Mouse (Mus musculus) liver, embryonic 13.5 days (tissue): ENCODE data around the gene Thg1l. TPM values are rescaled to one million over a fixed set of nuclear protein-coding genes. Genes with fewer than 3 reads are reported as not detected.
A peak's percentile ranks its signal among the peaks of the same experiment; 100 is the strongest.

Experiments
- ATAC-seq: fragments of 200-750 bp; cut with Nextera tagmentation; 2 replicates; pipeline ENCODE4 v1.8.0; 2017; ENCODE audit warnings: low read depth, mild to moderate bottlenecking, moderate number of reproducible peaks, moderate library complexity
- DNase-seq: peaks from one replicate; pipeline ENCODE4 v3.0.0; 2022
- H3K27ac ChIP-seq: fragments of 300-500 bp; sonication (generic); 2 replicates; pipeline ENCODE4 v1.5.1; 2015; ENCODE audit warnings: moderate library complexity, mild to moderate bottlenecking, inconsistent platforms
- H3K27me3 ChIP-seq: fragments of 300-500 bp; sonication (generic); 2 replicates; pipeline ENCODE4 v1.6.1; 2015; ENCODE audit warnings: mild to moderate bottlenecking, inconsistent platforms
- H3K36me3 ChIP-seq: fragments of 300-500 bp; sonication (generic); 2 replicates; pipeline ENCODE4 v1.6.1; 2015; ENCODE audit warnings: mild to moderate bottlenecking, inconsistent platforms
- H3K4me1 ChIP-seq: fragments of 300-500 bp; sonication (generic); replicated peaks from 2 replicates; pipeline ENCODE4 v1.6.1; 2015; ENCODE audit warnings: inconsistent platforms
- H3K4me2 ChIP-seq: fragments of 300-500 bp; sonication (generic); 2 replicates; pipeline ENCODE4 v1.6.1; 2015; ENCODE audit warnings: inconsistent platforms, mild to moderate bottlenecking, moderate library complexity
- H3K4me3 ChIP-seq: fragments of 300-500 bp; sonication (generic); replicated peaks from 2 replicates; pipeline ENCODE4 v1.5.1; 2015; ENCODE audit warnings: mild to moderate bottlenecking, inconsistent platforms
- H3K9ac ChIP-seq: fragments of 300-500 bp; sonication (generic); 2 replicates; pipeline ENCODE4 v1.6.1; 2015; ENCODE audit warnings: mild to moderate bottlenecking, inconsistent platforms
- H3K9me3 ChIP-seq: fragments of 300-500 bp; sonication (generic); replicated peaks from 2 replicates; pipeline ENCODE4 v1.6.1; 2016; ENCODE audit warnings: inconsistent platforms
- WGBS: fragments of 180-500 bp; shearing (Covaris S2); methylation state at CpG from one replicate; pipeline ENCODE4 v1.1.7; 2015; ENCODE audit not compliant: insufficient replicate concordance; 5-methylcytosine and 5-hydroxymethylcytosine counted together
- polyA plus RNA-seq: library from polyadenylated mRNA; unstranded; fragments of >200 nt; fragmentation: Nextera tagmentation; extraction: Ambion mirVana; gene quantifications from 2 replicates; pipeline ENCODE4 v1.2.1, GENCODE M21; 2015

The Thg1l gene
- polyA plus RNA-seq, 1 experiment from 2014 or later: 10.3 TPM

DNA sequence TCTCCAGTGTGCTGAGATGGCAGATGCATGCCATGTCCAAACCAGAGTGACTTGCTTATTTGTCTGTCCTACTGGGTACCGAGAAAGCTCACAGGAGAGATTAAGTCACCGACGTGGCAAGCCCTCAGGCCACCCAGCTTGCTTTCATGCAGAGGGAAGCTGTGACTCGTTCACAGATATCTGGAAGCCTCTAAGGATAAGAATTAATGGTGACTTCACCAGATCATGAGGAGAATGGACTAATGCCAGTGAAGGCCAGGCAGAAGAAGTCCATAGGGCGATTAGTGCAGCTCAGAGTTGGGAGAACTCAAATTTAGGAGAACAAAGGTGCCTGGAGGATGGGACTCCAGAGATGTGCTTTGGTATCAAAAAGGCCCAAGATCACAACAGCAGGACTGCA is 27.8 kb downstream of the Thg1l start:
- ATAC-seq: no peak
- 56% methylated on average over 5 of the region's 5 CpGs for WGBS

DNA sequence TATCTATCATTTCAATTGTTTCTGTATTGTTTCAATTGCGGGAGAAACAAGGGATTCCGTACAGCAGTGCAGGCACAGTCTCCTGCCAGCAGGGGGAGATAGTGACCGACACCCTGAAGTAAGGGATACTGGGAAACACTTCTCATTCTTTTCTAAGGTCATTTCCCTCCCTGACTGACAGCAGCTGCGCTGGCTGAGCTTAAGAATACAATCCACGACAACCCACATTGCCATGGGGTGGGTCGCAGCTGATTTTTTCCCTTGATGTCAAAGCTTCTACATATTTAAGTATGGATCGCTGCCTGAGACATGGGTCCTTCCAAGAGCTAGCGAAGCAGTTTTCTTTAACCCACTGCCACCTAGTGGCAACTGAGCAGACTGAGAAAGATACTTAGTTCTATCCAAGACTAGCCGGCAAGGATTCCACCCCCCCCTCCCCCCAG is 28.6 kb downstream of the Thg1l start:
- Histone ChIP-seq H3K4me2 (peak overlapping the region; percentile 71), H3K27ac (no peak overlapping the region), H3K9ac (peak overlapping the region; percentile 64), H3K27me3 (peaks cover 8% of the 10 kb centered on the region; the same call in 1 of the 2 replicates), H3K36me3 (peaks cover 10% of the 10 kb centered on the region), H3K4me1 (peaks cover 5% of the 10 kb centered on the region), H3K4me3 (peak overlapping the region; percentile 58), H3K9me3 (no peaks in the 10 kb centered on the region)
- under 1% methylated on average over 9 of the region's 9 CpGs for WGBS
- ATAC-seq (peak; percentile 79), DNase-seq (peak; percentile 73)

More for the DNA sequence above, 27.8 kb downstream of the Thg1l start:
- Histone ChIP-seq H3K4me1 (peaks cover 4% of the 10 kb centered on the region), H3K4me3 (no peak overlapping the region), H3K4me2 (no peak overlapping the region), H3K27ac (no peak overlapping the region), H3K27me3 (peaks cover 6% of the 10 kb centered on the region; the same call in 1 of the 2 replicates), H3K36me3 (peaks cover 11% of the 10 kb centered on the region), H3K9ac (no peak overlapping the region), H3K9me3 (no peaks in the 10 kb centered on the region)
- DNase-seq: no peak

DNA sequence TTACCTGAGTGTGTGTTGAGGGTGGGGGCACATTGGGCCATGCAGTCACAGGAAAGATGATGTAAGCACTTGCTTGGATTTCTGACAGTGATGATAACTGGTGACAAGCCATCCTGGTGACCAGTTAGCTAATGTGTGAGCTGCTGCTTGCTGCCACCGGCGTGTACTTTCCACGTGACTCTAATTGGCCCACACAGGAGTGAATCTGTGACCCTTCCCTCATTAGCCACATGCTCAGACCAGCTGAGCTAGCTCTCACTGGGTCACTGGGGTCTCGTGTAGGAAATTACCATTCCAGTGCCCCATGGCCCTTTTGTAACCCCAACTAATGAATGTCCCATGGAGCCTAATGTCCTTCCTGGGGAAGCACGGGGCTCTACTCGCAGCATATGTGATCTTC is 29.9 kb downstream of the Thg1l start:
- Histone ChIP-seq H3K4me1 (peaks cover 8% of the 10 kb centered on the region), H3K9ac (no peak overlapping the region), H3K27me3 (peaks cover 8% of the 10 kb centered on the region; the same call in 1 of the 2 replicates), H3K36me3 (peaks cover 5% of the 10 kb centered on the region; the same call in 1 of the 2 replicates), H3K27ac (no peak overlapping the region), H3K4me3 (no peak overlapping the region), H3K4me2 (no peak overlapping the region), H3K9me3 (no peaks in the 10 kb centered on the region)
- ATAC-seq (no peak), DNase-seq (no peak)
- WGBS: 67% methylated on average over 6 of the region's 6 CpGs

DNA sequence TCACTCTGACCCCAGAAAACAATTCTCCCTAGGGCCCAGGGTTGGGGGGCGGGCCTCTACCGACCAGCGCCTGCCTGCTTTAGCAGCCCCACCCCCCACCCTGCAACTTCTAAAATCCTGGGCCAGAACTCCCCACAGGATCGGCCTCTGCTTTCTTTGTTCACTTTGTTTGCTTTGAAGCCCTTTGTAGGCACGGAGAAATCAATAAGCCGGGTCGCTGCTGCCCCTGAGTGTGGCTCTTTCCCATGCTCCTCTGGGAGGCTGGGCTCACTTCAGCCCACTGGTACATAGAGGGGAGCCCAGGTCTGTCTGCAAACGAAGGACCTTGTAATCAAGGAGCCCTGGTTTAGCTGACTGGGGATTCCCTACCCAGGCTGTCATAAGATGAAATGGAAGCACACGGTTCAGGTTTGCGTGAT is 33.8 kb downstream of the Thg1l start:
- H3K4me2 ChIP-seq: 0 out of 2 replicates have a peak overlapping the region, but pooled peaks have one; percentile 13
- ATAC-seq: peak; percentile 62
- no peak overlapping the region for H3K27ac ChIP-seq
- peaks cover 8% of the 10 kb centered on the region for H3K4me1 ChIP-seq
- no peaks in the 10 kb centered on the region for H3K36me3 ChIP-seq
- DNase-seq: no peak
- H3K9me3 ChIP-seq: no peaks in the 10 kb centered on the region
- WGBS: 35% methylated on average over 10 of the region's 10 CpGs
- no peak overlapping the region for H3K9ac ChIP-seq
- H3K27me3 ChIP-seq: peaks cover 8% of the 10 kb centered on the region; the same call in 1 of the 2 replicates
- no peak overlapping the region for H3K4me3 ChIP-seq

DNA sequence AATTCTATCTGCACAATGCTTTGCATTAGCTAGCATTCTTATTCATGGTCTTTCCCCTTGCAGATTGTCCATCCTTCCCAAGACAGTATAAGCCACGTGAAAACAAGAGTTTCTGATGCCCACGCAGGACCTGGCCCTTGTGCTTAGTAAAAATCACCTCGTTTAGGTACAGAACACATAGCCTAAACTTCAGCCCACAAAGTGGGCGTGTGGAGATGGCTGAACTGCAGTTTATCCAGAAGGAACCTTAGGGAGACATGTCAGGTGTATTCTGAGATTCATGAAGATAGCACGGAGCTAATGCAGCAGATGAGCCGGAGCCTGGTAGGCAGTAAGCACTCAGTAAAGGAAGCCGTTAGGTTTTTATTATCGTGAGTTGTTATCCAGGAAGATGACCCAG is 34.3 kb downstream of the Thg1l start:
- H3K27ac ChIP-seq: no peak overlapping the region
- peaks cover 8% of the 10 kb centered on the region; the same call in 1 of the 2 replicates for H3K27me3 ChIP-seq
- H3K36me3 ChIP-seq: no peaks in the 10 kb centered on the region
- no peak for ATAC-seq
- no peak for DNase-seq
- H3K4me3 ChIP-seq: no peak overlapping the region
- H3K4me2 ChIP-seq: 0 out of 2 replicates have a peak overlapping the region, but pooled peaks have one; percentile 13
- no peaks in the 10 kb centered on the region for H3K9me3 ChIP-seq
- 54% methylated on average over 8 of the region's 8 CpGs for WGBS
- no peak overlapping the region for H3K9ac ChIP-seq
- H3K4me1 ChIP-seq: peaks cover 4% of the 10 kb centered on the region; the same call in 1 of the 2 replicates

DNA sequence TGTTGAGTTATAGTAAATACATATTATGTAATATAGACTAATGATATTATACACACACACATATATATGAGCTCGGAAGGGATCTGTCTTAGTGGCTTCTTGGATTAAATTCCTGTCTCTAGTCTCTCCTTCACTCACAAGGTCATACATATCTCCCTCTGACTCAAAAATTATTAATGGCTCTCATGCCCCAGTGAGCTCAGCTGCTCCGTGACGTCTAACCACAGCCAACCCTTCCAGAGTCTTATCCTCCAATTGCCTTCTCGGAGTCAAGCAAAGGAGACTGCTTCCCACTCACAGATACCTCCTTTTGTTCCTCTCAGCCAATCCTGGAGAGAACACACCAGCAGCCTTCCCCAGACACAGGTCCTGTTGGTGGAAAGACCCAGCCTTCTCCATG is 36.5 kb downstream of the Thg1l start:
- no peak for DNase-seq
- Histone ChIP-seq H3K9ac (no peak overlapping the region), H3K9me3 (no peaks in the 10 kb centered on the region), H3K27me3 (peaks cover 8% of the 10 kb centered on the region; the same call in 1 of the 2 replicates), H3K4me2 (no peak overlapping the region), H3K4me3 (no peak overlapping the region), H3K36me3 (no peaks in the 10 kb centered on the region), H3K4me1 (peaks cover 4% of the 10 kb centered on the region; the same call in 1 of the 2 replicates), H3K27ac (no peak overlapping the region)
- 54% methylated on average over 4 of the region's 4 CpGs for WGBS
- ATAC-seq: no peak

DNA sequence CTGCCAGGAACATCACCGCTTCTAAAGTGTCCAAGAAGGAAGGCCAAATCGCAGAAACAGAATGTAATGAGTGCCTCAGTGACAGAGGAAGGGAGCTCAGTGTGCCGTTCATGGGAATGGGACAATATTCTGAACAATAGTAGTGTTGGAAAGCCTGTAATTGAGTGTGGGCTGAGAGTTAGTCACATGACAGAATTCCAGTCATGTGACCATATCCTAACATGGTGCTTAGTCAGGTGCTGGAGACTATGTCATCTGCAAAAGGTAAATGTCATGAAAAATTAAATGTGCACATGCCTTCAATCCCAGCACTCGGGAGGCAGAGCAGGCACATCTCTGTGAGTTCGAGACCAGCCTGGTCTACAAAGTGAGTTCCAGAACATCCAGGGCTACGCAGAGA is 37.3 kb downstream of the Thg1l start:
- no peak overlapping the region for H3K27ac ChIP-seq
- no peak overlapping the region for H3K9ac ChIP-seq
- H3K9me3 ChIP-seq: no peaks in the 10 kb centered on the region
- no peak for DNase-seq
- no peak overlapping the region for H3K4me2 ChIP-seq
- H3K36me3 ChIP-seq: no peaks in the 10 kb centered on the region
- ATAC-seq: no peak
- H3K4me3 ChIP-seq: no peak overlapping the region
- peaks cover 7% of the 10 kb centered on the region; the same call in 1 of the 2 replicates for H3K27me3 ChIP-seq
- 79% methylated on average over 6 of the region's 6 CpGs for WGBS
- H3K4me1 ChIP-seq: peaks cover 4% of the 10 kb centered on the region; the same call in 1 of the 2 replicates

DNA sequence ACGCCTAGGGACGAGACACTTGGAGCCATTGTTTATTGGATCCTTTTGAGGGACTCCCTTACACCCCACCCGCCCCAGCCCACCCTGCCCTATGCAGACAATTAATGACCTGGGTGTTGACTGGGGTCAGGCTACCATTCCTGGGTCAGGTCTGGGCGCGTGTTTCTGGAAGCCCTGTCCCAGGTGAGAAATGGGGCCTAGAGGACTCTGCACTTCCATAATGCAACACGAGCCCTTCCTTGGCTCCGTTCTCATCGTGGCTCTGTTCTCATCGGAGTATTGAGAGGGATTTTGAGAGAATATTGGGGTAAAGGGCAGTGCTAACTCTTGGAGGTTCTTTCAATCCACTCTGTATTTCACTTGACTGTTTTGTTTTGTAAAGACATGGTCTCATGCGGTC is 39.1 kb downstream of the Thg1l start:
- Histone ChIP-seq H3K9me3 (no peaks in the 10 kb centered on the region), H3K4me3 (no peak overlapping the region), H3K36me3 (peaks cover 13% of the 10 kb centered on the region), H3K27me3 (no peaks in the 10 kb centered on the region), H3K9ac (no peak overlapping the region), H3K4me2 (no peak overlapping the region), H3K27ac (no peak overlapping the region), H3K4me1 (no peaks in the 10 kb centered on the region)
- DNase-seq (no peak), ATAC-seq (no peak)
- 84% methylated on average over 10 of the region's 10 CpGs for WGBS

DNA sequence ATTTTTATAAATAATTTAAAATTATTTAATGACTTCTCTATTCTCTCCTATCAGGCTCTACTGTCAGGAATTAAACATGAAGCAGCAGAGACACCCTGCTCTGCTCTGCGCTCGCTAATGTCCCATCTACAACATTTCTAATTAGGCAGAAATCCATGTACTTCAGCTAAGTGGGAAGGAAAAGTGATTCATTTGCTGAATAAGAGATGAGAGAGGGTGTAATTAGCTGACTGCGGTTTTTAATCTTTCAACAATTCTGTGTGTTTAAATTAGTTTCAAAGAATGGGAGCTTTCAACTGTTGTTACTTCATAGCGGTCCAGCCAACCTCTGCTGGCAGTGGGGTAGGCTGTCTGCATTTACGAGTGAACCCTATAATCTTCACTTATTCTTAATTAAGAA is 44.6 kb downstream of the Thg1l start:
- Histone ChIP-seq H3K4me2 (no peak overlapping the region), H3K4me1 (peaks cover 19% of the 10 kb centered on the region), H3K27ac (no peak overlapping the region), H3K9ac (no peak overlapping the region), H3K4me3 (no peak overlapping the region), H3K27me3 (no peaks in the 10 kb centered on the region), H3K36me3 (peaks cover 64% of the 10 kb centered on the region), H3K9me3 (no peaks in the 10 kb centered on the region)
- ATAC-seq (no peak), DNase-seq (no peak)
- WGBS: 91% methylated on average over 5 of the region's 5 CpGs

DNA sequence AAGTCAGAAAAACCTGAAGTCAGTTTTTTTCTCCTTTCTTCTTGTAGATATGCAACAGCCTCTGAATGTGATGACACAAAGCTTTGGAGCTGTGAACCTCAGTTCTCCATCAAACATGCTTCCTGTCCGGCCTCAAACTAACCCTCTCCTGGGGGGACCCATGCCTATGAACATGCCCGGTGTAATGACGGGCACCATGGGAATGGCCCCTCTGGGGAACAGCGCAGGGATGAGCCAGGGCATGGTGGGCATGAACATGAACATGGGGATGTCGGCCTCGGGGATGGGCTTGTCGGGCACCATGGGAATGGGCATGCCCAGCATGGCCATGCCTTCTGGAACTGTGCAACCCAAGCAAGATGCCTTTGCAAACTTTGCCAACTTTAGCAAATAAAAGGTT is 46.4 kb downstream of the Thg1l start:
- peaks cover 26% of the 10 kb centered on the region for H3K4me1 ChIP-seq
- DNase-seq (no peak), ATAC-seq (no peak)
- H3K36me3 ChIP-seq: peaks cover 70% of the 10 kb centered on the region
- WGBS: 95% methylated on average over 7 of the region's 7 CpGs
- no peak overlapping the region for H3K4me2 ChIP-seq
- H3K27me3 ChIP-seq: no peaks in the 10 kb centered on the region
- H3K9me3 ChIP-seq: no peaks in the 10 kb centered on the region
- H3K9ac ChIP-seq: no peak overlapping the region
- H3K4me3 ChIP-seq: no peak overlapping the region
- H3K27ac ChIP-seq: no peak overlapping the region

DNA sequence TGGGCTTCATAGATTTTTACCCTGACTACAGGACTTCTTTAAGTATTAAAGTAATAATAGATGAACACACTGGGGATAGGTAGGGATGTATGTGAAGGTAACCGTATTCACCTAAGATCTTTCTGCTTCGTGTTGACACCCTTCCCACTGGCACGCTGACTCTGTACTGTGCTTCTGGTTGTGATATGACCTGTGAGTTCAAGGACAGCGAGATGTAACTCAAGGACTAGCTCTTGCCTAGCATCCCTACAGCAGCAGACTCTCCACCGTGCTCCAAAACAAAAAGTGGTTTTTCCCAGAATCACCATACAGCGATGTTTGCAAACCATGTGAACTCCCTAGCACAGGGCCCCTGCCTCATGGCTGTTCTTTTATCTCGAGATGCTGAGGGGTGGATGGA is 47.2 kb downstream of the Thg1l start:
- Histone ChIP-seq H3K4me2 (no peak overlapping the region), H3K9ac (no peak overlapping the region), H3K4me3 (no peak overlapping the region), H3K27me3 (no peaks in the 10 kb centered on the region), H3K4me1 (peaks cover 26% of the 10 kb centered on the region), H3K36me3 (peaks cover 78% of the 10 kb centered on the region), H3K27ac (no peak overlapping the region), H3K9me3 (no peaks in the 10 kb centered on the region)
- 81% methylated on average over 7 of the region's 7 CpGs for WGBS
- DNase-seq (no peak), ATAC-seq (no peak)

DNA sequence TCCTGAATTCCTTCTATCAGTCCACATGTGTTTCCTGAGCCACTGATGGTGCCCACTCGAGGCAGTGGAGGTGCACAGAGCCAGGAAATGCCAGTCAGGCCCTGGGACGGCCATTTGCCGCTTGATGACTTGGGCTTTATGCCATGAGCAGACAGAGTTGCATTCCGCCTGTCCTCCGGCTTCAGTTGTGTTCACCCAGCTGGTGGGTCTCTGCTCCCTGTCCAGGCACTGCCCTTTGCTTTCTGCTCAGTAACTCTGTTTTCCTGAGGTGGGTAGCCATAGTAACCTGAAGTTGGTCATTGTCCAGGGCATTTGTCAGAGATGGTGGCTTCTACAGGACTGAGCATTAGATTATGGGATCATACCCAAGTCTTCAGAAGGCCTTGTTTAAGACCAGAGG is 48.0 kb downstream of the Thg1l start:
- ATAC-seq (no peak), DNase-seq (no peak)
- Histone ChIP-seq H3K36me3 (peaks cover 84% of the 10 kb centered on the region), H3K27me3 (no peaks in the 10 kb centered on the region), H3K4me1 (peaks cover 26% of the 10 kb centered on the region), H3K4me2 (no peak overlapping the region), H3K9me3 (no peaks in the 10 kb centered on the region), H3K9ac (no peak overlapping the region), H3K27ac (peak overlapping the region; percentile 58), H3K4me3 (no peak overlapping the region)
- WGBS: 82% methylated on average over 5 of the region's 5 CpGs
